ENCODE assay signal across 8 mouse cellular contexts in the genomic region with DNA sequence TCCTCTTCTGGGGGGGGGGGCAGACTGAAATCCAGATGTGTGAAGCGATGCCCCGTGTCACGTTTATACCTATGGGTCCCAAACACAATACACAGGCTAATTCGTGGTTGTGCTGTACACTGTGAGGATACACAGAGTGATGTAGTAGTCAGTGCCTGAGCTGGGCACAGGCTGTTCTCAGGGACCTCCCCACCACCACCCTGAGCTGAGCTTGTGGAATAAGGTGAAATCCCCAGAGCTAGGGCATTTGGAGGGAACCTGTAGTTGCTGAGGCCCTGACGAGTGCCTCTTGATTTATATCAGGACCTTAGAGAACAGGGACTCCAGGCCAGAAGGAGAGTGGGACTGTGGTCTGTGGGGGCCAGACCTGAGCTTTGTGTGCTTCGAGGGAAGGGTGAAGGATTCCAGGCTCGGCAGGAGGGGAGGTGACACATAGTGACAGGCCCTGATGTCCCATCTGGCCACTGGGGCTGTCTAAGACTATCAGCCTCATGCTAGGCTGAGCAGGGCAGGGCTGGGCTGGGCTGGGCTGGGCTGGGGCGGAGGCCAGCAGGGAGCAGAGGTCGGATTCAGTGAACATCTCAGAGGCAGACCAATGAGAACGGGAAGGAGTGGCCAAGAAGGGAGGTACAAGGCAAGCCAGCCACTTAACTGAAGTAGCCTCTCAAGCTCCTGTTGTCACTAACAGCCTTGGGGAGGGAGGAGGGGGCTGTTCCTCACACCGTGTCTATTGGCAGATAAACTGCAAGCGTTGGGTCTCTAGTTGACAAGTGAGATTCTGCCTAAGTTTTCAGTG. TPM values are rescaled to one million over a fixed set of nuclear protein-coding genes. Genes with fewer than 3 reads are reported as not detected.
DNase-seq lines count a peak whose midpoint lies in the region; ATAC-seq and TF ChIP-seq lines count a peak whose summit lies in the region.

No protein-coding gene starts in this region.

- no peak overlapping the region for H3K4me3 ChIP-seq in intestine, embryonic 15.5 days (replicated peaks)
- no peak overlapping the region for H3K4me3 ChIP-seq in lung, embryonic 14.5 days (ENCODE audit: low read depth, low read length)

- H3K4me2 ChIP-seq in intestine, embryonic 15.5 days (replicated peaks), result peak overlapping the region; percentile 32
- H3K4me2 ChIP-seq in lung, embryonic 14.5 days, result 0 out of 2 replicates have a peak overlapping the region, but pooled peaks have one; percentile 27

- peaks cover 25% of the 10 kb centered on the region for H3K4me1 ChIP-seq in intestine, embryonic 15.5 days (replicated peaks)
- H3K4me1 ChIP-seq in lung, embryonic 14.5 days (ENCODE audit: insufficient read depth), result peaks cover 14% of the 10 kb centered on the region

- no peak for TF ChIP-seq CTCF in lung, embryonic 14.5 days (IDR thresholded peaks at IDR 0.05; ENCODE audit: low read depth)

- ATAC-seq in cerebellum, adult (ENCODE audit: insufficient number of reproducible peaks, low FRiP score, low TSS enrichment), result peak; percentile 47; the same call in 1 of the 2 replicates
- peak; percentile 90 for ATAC-seq in intestine, embryonic 15.5 days
- ATAC-seq in lung, embryonic 14.5 days (ENCODE audit: insufficient read depth), result peak; percentile 72
- no peak for ATAC-seq in erythroblast, adult 5-6 weeks (replicated peaks; ENCODE audit: low FRiP score, poor library complexity, severe bottlenecking)

- no peaks in the 10 kb centered on the region for H3K36me3 ChIP-seq in intestine, embryonic 15.5 days
- H3K36me3 ChIP-seq in lung, embryonic 14.5 days (ENCODE audit: insufficient read depth), result no peaks in the 10 kb centered on the region

- H3K27ac ChIP-seq in intestine, embryonic 15.5 days, result 0 out of 2 replicates have a peak overlapping the region, but pooled peaks have one; percentile 1
- 0 out of 2 replicates have a peak overlapping the region, but pooled peaks have one; percentile 18 for H3K27ac ChIP-seq in lung, embryonic 14.5 days (ENCODE audit: low read depth)

- no peaks in the 10 kb centered on the region for H3K27me3 ChIP-seq in intestine, embryonic 15.5 days (replicated peaks)
- H3K27me3 ChIP-seq in lung, embryonic 14.5 days (ENCODE audit: insufficient read depth, low read length), result no peaks in the 10 kb centered on the region

- H3K9ac ChIP-seq in intestine, embryonic 15.5 days, result no peak overlapping the region
- no peak overlapping the region for H3K9ac ChIP-seq in lung, embryonic 14.5 days

- 39% methylated on average over 12 of the region's 12 CpGs for WGBS in intestine, embryonic 15.5 days
- WGBS in lung, embryonic 14.5 days, result 40% methylated on average over 12 of the region's 12 CpGs

- H3K9me3 ChIP-seq in intestine, embryonic 15.5 days, result no peaks in the 10 kb centered on the region
- H3K9me3 ChIP-seq in lung, embryonic 14.5 days (ENCODE audit: low read depth, low read length), result no peaks in the 10 kb centered on the region

- no peak for DNase-seq in cerebellum, adult 11 months
- peak; percentile 85 for DNase-seq in embryo, embryonic 10 days (ENCODE audit: low spot score)
- DNase-seq in lung, embryonic 14.5 days, result peak; percentile 50
- no peak for DNase-seq in testis, postnatal 14 days (ENCODE audit: low spot score)
- no peak for DNase-seq in urinary bladder, postnatal 4 days (ENCODE audit: low spot score in 2 of 2)

RNA-seq across cellular contexts. Expression of gene Fbxw11, which starts 40.8 kb away (rescaled TPM):
- 59.8 and 65.7 TPM in 2 replicates for polyA plus RNA-seq in intestine, embryonic 15.5 days (2015; fragmentation: Nextera tagmentation; extraction: Ambion mirVana)
- polyA plus RNA-seq in lung, embryonic 14.5 days (2014; fragmentation: Nextera tagmentation; extraction: Ambion mirVana), result 82.6 and 89.5 TPM in 2 replicates
- total RNA-seq in erythroblast, adult 5-6 weeks (2015; ENCODE audit: low replicate concordance), result 11.7 and 17.1 TPM in 2 replicates
- 10.7 and 12.9 TPM in 2 replicates for total RNA-seq in erythroblast, adult 5-6 weeks (2017; ENCODE audit: low replicate concordance)

Comparison
In these comparisons a context has a peak if more than half of its experiments do, and no peak if none do; other contexts are left out.
1. DNase-seq: peak in embryo, embryonic 10 days (single experiment) and lung, embryonic 14.5 days (single experiment); none in cerebellum, adult 11 months (single experiment), testis, postnatal 14 days (single experiment) and urinary bladder, postnatal 4 days (0 of 2).